Mouse (Mus musculus): Measurements from ENCODE around the gene Gm45234. TPM values are rescaled to one million over a fixed set of nuclear protein-coding genes. Genes with fewer than 3 reads are reported as not detected.
"Not testable (repeated sequence)": the region's sequence is repeated elsewhere in the genome, so short reads cannot be mapped to it uniquely, and the experiment has no call there.

Gene Gm45234
- total RNA-seq (2021) = not detected
- long read RNA-seq, experiment 1 = 0 reads
- long read RNA-seq, experiment 2 = 0 reads

DNA sequence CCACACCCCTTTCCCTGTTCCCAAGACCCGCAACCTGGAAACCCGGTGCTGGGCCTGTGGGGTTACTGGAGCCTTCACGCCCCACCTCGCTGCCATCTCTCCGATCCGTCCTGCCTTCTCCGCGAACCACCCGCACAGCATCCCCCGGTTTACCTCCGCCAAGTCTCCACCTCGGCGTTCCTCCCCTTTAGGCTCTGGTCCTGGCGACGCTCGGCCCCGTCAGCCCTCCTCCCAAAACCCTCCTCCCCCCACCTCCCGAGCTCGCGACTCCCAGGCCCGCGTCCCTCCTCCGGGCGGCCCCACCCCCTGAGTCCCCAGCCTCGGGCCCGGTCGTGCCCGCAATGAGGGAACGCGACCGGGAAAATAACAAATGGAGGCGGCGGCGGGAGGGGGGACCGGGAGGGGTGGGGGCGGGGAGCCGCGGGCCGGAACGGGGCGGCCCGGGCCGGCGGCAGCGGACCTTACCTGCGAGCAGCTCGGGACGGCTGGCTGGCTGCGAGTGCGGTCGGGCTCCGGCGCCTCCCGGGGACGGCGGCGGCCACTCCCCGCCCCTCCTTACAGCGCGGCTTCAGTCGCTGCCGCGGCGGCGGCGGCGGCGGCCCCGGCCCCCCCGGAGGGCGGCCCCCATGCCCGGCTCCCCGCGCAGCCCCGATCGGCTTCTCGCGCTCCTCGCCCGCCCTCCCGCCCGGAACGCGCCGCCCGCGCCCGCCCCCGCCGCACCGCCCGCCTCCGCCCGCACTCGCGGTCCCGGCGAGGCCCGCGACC is at the start of gene Gm45234, which contains the start of gene Atn1:
Gm45234 (minus strand) TSS at position 191 of the 765 bp plus-strand sequence.
Atn1 (minus strand) TSS at position 694 of the 765 bp plus-strand sequence.
- Histone ChIP-seq H3K27ac (peak within 1 kb of the TSS; percentile 94), H3K4me3 (peak within 1 kb of the TSS; percentile 75)
- no peak for TF ChIP-seq CTCF (conservative IDR thresholded peaks at IDR 0.05)
- DNase-seq (ENCODE audit: low spot score in 2 of 2) = peak in 1 of 2 experiments; percentile 52

DNA sequence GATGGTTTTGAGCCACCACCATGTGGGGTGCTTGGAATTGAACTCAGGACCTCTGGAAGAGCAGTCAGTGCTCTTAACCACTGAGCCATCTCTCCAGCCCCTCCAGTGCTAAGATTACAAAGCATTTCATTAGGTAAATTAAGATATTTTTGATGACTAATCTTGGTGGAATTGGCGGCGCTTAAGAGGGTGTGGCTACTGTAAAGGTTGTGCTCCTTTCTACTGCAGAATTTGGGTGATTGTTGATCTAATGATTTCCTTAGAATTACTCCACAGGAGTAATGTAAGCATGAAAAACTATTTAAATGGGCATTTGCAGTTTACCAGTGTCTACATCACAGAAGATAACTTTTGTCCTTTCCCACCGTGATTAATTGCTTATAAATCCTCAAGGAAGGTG is 48.5 kb upstream of the Gm45234 start:
- no peak overlapping the region for H3K27ac ChIP-seq
- no peak for DNase-seq (ENCODE audit: low spot score in 2 of 2)
- H3K4me3 ChIP-seq = no peak overlapping the region
- TF ChIP-seq CTCF (conservative IDR thresholded peaks at IDR 0.05) = no peak

DNA sequence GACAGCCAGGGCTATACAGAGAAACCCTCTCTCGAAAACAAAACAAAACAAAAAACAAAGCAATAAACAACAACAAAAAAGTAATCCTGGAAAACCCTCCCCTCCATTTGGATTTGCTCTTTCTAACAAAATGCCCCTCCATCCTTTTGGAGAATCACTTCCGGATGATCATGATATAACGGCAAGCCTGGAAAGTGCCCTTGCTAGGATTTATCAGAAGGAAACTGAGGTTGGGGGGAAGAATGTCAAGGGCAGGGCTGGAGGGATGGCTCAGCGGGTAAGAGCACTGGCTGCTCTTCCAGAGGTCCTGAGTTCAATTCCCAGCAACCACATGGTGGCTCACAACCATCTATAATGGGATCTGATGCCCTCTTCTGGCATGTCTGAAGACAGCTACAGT is 47.9 kb upstream of the Gm45234 start:
- not testable (repeated sequence) for H3K27ac ChIP-seq; H3K4me3 ChIP-seq; DNase-seq (ENCODE audit: low spot score in 2 of 2)

DNA sequence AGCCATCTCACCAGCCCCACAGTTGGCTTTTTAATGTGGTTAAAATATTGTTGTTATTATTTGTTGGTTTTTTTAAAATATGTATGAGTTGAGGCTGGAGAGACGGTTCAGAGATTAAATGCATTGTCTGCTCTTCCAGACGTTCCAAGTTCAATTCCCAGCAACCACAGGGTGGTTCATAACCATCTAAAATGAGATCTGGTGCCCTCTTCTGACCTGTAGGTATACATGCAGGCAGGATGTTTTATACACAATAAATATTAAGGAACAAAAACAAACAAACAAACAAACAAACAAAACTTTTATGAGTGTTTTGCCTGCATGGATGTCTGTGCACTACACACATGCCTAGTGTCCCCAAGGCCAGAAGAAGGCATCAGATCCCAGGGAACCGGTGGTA is 47.2 kb upstream of the Gm45234 start:
- peak; percentile 27; the same call in 1 of the 2 replicates for TF ChIP-seq CTCF (conservative IDR thresholded peaks at IDR 0.05)

DNA sequence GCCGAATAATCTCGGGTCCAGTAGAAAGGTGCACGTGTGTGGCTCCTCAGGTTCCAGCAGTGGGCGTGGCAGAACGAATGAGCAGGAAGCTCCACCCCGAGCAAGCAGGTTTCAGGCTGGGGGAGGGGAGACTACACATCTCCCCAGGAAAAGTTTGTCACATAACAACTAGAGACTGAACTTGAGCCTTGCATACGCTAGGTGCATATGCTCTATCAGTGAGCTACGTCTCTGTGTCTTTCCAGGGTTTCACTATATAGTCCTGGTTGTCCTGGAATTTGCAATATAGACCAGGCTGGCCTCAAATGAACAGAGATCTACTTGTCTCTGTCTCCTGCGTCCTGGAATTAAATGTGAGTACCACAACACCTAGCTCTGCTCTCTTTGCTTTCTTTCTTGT is 46.6 kb upstream of the Gm45234 start:
- H3K27ac ChIP-seq; H3K4me3 ChIP-seq; DNase-seq (ENCODE audit: low spot score in 2 of 2): not testable (repeated sequence)

More for the DNA sequence above, 47.2 kb upstream of the Gm45234 start:
- Histone ChIP-seq H3K27ac (no peak overlapping the region), H3K4me3 (no peak overlapping the region)
- no peak for DNase-seq (ENCODE audit: low spot score in 2 of 2)

DNA sequence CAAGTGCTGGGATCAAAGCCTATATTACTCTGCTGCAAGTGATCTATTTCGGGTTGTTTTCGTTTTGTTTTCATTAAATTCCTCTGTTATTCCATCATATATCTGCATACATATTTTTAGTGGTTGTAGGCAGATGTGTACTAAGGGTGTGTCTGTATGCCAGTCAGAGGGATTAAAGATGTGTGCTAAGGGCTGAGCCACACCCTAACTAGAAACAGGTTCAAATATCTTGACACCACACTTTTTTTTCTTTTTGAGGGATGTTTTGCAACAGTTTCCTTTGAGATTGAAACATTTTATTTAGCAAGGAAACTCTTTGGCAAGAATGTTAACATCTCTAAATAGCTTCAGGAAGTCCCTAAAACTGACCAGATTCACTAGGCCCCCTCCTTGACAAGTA is 40.4 kb upstream of the Gm45234 start:
- H3K27ac ChIP-seq = peak overlapping the region; percentile 39; the same call in 1 of the 2 replicates
- DNase-seq (ENCODE audit: low spot score in 2 of 2) = no peak
- H3K4me3 ChIP-seq = no peak overlapping the region
- no peak for TF ChIP-seq CTCF (conservative IDR thresholded peaks at IDR 0.05)

DNA sequence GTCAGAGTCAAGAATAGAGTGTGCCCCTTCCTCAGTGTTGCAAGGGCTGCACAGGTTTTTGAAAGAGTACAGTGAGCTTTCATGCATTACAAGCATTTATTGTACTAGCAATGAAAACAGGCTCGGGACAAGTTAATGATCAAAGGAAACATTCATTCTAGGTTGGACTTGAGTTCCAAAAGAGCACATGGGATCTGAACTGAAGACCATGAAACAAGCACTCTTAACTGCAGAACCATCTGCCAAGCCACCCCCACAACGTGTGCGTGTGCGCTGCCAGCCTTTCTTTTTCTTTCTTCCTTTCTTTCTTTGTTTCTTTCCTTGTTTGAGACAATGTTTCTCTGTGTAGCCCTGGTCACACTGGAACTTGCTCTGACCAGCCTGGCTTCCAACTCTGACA is 40.0 kb upstream of the Gm45234 start:
- no peak for DNase-seq (ENCODE audit: low spot score in 2 of 2)
- Histone ChIP-seq H3K27ac (peak overlapping the region; percentile 39; the same call in 1 of the 2 replicates), H3K4me3 (no peak overlapping the region)
- TF ChIP-seq CTCF (conservative IDR thresholded peaks at IDR 0.05) = no peak

DNA sequence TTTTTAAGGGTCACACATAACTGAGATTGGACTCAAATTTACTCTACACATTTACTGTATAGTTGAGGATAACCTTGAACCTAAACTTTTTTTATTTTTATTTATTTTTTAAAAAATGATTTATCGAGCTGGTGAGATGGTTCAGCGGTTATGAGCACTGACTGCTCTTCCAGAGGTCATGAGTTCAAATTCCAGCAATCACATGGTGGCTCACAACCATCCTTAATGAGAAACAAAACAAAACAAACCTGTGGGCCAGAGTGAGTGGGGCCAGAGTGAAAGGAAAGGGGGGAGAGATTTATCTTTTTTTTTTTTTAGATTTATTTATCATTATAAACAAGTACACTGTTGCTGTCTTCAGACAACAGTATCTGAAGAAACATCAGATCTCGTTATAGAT is 36.1 kb upstream of the Gm45234 start:
- no peak for TF ChIP-seq CTCF (conservative IDR thresholded peaks at IDR 0.05)
- Histone ChIP-seq H3K4me3 (no peak overlapping the region), H3K27ac (no peak overlapping the region)
- no peak for DNase-seq (ENCODE audit: low spot score in 2 of 2)

DNA sequence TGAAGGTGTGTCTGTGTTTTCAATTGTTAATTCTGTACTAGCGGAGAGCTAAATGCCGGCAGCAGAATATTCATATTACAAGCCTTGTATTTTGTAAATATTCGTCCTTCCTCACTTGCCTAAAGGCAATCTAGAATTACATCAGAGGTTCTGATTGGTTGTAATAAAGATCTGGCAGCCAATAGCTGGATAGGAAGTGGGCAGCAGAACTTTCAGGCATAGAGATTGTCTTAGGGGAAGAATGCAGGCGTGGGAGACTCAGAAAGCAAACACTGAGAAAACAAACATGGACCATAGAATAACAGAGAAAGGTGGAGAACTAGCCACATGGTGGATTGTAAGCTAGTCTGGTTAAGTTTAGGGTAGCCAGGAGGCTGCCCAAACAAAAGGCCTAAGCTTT is 34.3 kb upstream of the Gm45234 start:
- Histone ChIP-seq H3K4me3 (no peak overlapping the region), H3K27ac (no peak overlapping the region)
- DNase-seq (ENCODE audit: low spot score in 2 of 2) = no peak
- TF ChIP-seq CTCF (conservative IDR thresholded peaks at IDR 0.05) = no peak

DNA sequence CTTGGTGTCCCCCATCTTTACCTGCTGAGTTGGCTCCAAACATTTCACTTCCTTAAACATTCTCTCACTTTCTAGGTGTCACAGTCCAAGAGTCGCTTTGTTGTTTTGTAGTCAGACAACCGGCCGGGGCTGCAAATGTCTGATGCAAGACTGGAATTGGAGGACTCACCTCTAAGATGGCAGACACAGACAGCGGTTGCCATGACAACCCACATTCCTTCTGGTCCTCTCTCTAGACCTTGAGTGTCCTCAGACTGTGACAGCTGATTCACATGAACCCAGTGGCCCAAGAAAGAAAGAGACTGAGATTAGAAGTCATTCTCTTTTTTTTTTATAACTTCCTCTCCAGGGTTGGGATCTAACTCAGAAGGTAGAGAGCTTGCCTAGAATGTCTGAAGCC is 33.7 kb upstream of the Gm45234 start:
- no peak overlapping the region for H3K4me3 ChIP-seq
- no peak for TF ChIP-seq CTCF (conservative IDR thresholded peaks at IDR 0.05)
- no peak for DNase-seq (ENCODE audit: low spot score in 2 of 2)
- no peak overlapping the region for H3K27ac ChIP-seq

DNA sequence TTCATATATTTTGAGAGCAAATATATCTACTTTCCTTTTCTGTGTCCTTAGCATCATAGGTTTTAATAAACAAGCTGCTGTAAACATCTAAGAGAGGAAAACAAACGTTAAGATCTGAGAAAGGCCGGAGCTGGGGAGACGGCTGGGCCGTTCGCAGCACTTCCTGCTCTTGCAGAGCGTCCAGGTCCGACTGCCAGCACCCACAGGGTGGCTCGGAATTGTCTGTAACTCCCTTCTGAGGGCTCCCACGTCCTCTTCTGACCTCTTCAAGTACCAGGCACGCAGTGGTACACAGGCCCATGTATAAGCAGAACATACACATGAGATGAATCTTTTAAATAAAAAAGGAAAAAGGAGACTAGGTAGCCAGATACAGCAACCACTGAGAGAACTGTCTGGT is 31.9 kb upstream of the Gm45234 start:
- Histone ChIP-seq H3K27ac (no peak overlapping the region), H3K4me3 (no peak overlapping the region)
- no peak for TF ChIP-seq CTCF (conservative IDR thresholded peaks at IDR 0.05)
- DNase-seq (ENCODE audit: low spot score in 2 of 2) = no peak

DNA sequence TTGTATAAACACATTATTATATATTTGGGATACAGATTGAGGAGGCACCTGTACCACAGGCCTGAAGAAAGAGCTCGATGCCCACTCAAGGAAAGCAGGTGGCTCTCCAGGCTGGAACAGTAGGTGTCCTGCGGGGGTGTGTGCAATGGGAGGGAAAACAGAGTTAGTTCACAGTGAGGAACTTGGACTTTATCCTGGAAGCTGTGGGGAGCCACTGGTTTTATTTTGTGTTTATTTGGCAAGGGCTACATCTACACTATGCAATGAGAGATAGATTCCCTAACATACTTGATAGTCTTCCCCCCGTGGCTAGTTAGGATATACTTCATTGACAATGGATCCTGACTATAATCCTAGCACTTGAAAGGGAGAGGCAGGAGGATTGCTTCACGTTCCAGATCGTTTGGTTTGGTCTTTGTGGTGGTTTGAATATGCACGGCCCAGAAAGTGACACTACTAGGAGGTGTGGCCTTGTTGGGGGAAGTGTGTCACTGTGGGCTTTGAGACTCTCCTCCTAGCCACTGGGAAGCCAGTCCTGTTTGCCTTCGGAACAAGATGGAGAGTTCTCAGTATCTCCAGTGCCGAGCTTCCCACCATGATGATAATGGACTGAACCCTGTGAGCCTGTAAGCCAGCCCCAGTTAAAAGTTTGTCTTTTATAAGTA is 31.1 kb upstream of the Gm45234 start:
- TF ChIP-seq CTCF (conservative IDR thresholded peaks at IDR 0.05) = no peak
- Histone ChIP-seq H3K27ac (peak overlapping the region; percentile 10; the same call in 1 of the 2 replicates), H3K4me3 (no peak overlapping the region)
- no peak for DNase-seq (ENCODE audit: low spot score in 2 of 2)

DNA sequence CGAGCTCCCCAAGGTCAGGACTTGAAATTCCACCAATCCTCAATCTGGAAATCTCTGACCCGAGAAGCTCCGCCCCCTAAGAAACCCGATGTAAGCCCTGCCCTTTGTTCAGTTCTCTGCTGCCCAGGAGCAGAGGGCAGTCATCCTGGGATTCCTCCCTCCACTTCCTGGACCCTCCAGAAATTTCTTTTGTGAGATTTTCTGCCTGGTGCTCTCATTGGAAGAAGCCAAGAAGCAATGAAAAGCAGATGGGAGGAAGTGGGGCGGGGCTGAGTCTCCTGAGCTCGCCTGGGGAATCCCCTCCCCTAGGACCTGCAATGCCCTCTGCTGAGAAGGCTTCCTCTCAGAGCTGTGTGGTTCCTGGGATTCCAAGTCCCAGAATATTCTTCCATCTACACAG is 26.6 kb upstream of the Gm45234 start:
- no peak overlapping the region for H3K27ac ChIP-seq
- TF ChIP-seq CTCF (conservative IDR thresholded peaks at IDR 0.05) = no peak
- no peak overlapping the region for H3K4me3 ChIP-seq
- DNase-seq (ENCODE audit: low spot score in 2 of 2) = no peak

DNA sequence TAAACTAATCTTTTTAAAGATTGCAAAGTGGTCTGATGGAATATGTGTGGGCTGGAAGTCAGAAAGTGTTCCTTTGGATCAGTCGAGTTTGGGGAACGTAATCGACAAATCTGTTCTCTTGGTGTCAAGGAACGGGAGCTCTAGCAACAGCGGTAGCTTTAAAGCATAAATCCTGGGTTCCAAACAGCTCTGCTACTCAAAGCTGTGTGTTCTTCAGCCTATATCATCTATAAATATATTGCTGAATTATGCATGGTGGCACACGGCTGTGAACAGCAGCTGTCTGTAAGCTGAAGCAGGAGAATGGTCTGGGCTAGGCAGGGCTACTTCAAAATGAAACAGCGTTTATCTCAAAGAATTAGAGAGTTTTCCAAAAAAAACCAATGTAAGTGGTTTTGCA is 25.1 kb upstream of the Gm45234 start:
- TF ChIP-seq CTCF (conservative IDR thresholded peaks at IDR 0.05) = no peak
- H3K4me3 ChIP-seq = no peak overlapping the region
- H3K27ac ChIP-seq = peak overlapping the region; percentile 16; the same call in 1 of the 2 replicates
- DNase-seq (ENCODE audit: low spot score in 2 of 2) = no peak
